Mouse (Mus musculus) heart, adult 2 months (tissue): ENCODE measurements around the gene Satb1.

Experiments
- CTCF ChIP-seq: fragments of 200-600 bp; IDR thresholded peaks from 2 replicates; pipeline ENCODE4 v1.8.1; 2022; ENCODE audit warnings: antibody characterized with exemption, mild to moderate bottlenecking, moderate library complexity
- EP300 ChIP-seq: fragments of 200-500 bp; IDR thresholded peaks from 2 replicates; pipeline ENCODE4 v1.6.1; 2011; ENCODE audit warnings: low read depth, low read length, control low read depth; ENCODE audit not compliant: insufficient read depth
- POLR2A ChIP-seq: fragments of 200-500 bp; IDR thresholded peaks from 2 replicates; pipeline ENCODE4 v1.6.1; 2011; ENCODE audit warnings: mild to moderate bottlenecking, low read depth, low read length, control low read depth; ENCODE audit not compliant: insufficient read depth

DNA sequence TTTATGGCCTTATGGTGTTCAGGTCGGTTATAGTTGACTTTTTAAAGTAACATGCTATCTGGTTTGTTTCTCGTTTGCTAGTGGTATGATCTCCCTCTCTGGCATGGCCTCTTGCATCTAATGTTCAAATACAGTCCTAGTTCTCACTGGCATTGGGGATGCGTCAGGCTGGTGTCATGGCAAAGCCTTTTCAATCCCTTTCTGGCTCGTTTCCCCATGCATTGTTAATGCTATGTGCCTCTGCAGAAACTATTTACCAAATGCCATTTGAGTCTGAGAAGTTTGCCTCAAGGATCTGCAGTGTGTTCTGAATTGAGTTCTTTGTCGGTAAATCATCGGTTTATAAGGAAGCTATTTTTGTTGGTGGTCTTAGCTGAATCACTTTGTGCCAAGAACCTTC lies 137.4 kb downstream of the Satb1 start:
- TF ChIP-seq EP300 (no peak), CTCF (no peak), POLR2A (no peak)
